Mouse (Mus musculus): ENCODE results near the gene Dram1.
"Not testable (repeated sequence)": the region's sequence is repeated elsewhere in the genome, so short reads cannot be mapped to it uniquely, and the experiment has no call there.

The Dram1 gene

DNA sequence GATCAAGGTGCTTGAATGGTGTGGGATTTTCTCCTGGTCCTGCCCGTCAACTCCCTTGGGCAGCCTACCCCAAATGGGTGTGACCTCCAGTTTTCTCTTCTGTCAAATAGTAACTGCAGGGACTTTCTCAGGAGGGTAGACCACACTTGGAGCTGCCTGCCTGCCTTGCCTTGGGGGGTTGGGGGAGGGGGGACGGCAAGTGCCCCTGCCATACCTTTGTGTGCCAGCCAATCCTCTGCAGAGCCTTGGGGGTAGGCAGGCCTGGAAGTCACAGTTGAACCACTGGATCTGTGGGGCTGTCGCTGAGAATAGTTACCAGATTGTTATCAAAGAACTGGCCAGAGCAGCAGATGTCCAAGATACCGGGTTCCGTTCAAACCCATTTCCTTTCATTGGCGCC lies 7.4 kb upstream of the Dram1 start:
- no peak for DNase-seq (ENCODE audit: extremely low read depth, low read depth, low spot score)

DNA sequence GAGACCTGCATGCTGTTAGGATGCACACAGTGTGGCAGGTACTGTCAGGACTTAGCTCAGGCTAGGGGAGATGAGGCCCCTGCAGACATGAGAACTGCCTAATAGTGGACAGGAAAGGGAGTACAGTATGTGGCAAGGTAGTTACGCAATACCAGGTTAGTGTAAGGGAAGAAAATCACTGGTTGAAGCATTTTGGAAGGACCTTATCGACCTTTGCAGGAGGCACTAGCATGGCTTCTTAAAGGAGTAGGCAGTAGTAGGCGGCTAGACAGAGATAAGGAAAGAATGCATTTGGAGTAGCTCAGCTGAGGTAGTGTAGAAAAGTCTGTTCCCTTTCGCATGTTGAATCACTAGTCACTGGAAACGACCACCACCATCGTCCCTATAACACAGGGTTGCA lies 6.9 kb upstream of the Dram1 start:
- DNase-seq (ENCODE audit: extremely low read depth, low read depth, low spot score) = no peak

DNA sequence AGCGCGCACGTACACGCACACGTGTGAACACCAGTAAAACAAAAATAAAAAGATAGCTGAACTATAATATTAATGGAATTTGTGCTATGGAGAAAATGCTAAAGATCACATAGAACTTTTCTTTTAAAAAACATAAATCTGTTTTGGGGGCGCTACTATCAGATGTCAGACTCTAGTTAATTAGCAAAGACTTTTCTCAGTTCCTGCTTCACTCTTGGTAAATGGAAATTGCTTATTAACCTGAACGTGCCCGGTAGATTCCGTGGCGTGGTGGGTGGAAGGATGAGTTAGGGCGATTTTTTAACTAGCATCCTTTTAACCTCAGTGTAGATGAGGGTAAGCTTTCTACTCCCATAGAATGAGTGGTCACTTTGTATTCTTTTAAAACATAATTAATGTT lies 6.4 kb upstream of the Dram1 start:
- no peak for DNase-seq (ENCODE audit: extremely low read depth, low read depth, low spot score)

DNA sequence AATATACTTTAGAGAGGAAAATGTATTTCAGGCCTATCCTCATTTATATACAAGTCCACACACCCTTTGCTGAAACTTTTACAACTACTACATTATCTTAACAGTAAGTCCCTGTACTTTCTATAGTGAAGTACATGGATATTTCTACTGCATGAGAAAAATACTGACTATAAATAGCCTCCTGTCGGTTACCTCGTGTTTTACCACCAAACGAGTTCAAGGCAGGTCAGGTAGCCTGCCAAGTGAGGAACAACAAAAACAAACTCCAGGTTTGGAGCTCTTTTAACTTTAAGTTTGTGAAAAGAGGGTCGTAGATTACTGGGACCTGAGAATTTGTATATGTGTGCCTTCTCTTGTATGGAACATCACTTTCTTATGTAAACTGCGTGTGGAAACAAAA lies 5.2 kb upstream of the Dram1 start:
- no peak for DNase-seq (ENCODE audit: extremely low read depth, low read depth, low spot score)

DNA sequence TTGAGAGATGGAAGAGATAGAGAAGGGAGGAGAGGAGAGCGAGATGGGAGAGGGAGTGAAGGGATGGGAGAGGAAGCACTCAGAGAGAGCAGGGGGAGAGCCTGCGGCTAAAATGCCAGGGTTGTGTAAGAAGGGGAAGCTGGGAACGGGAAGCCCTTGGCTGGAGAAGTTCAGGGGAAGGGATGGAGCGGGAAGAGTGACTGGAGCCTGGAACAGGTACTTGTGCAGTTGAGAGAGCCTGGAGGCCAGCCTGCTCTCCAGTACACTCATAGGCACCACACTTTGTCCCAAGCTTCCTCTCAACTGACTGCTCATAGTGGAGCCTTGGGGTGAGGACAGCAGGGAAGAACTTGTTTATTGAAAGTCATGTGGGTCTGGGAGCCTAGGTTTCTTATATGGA lies 4.6 kb upstream of the Dram1 start:
- DNase-seq (ENCODE audit: extremely low read depth, low read depth, low spot score) = no peak

DNA sequence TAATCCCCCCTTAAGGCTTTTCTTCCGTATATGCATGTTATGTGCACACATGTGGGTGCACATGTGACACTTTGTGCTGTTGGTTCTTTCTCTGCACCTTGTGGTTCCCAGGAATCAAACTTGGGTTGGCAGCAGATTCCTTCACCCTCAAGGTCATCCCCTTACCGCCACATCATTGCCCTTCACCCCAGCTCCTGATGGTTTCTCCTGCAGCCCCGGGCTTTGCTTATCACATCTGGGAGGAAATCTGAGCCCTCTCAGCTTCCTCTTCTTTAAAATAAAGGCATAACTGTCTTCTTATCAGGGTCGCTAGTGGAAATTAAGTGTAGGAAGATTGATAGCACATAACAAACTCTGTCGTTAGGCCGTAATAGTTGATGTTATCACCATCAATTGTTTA lies 3.1 kb upstream of the Dram1 start:
- DNase-seq (ENCODE audit: extremely low read depth, low read depth, low spot score) = no peak

DNA sequence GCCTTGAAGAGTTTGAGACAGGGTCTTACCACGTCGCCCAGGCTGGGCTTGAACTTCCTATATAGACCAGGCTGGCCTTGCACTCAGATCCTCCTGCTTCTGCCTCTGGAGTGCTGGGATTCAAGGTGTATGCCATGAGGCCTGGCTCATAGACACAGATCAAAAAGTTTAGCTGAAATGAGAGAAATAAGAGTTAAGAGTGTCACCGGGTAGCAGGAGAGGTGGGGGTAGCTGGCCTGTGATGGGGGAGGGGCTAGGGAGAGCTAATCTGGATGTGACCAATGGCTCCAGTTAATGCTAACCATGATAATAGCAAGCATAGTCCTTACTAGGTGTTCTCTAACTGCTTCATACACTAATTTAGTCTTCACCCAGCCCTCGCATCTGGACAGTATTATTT lies 2.4 kb upstream of the Dram1 start:
- no peak for DNase-seq (ENCODE audit: extremely low read depth, low read depth, low spot score)

DNA sequence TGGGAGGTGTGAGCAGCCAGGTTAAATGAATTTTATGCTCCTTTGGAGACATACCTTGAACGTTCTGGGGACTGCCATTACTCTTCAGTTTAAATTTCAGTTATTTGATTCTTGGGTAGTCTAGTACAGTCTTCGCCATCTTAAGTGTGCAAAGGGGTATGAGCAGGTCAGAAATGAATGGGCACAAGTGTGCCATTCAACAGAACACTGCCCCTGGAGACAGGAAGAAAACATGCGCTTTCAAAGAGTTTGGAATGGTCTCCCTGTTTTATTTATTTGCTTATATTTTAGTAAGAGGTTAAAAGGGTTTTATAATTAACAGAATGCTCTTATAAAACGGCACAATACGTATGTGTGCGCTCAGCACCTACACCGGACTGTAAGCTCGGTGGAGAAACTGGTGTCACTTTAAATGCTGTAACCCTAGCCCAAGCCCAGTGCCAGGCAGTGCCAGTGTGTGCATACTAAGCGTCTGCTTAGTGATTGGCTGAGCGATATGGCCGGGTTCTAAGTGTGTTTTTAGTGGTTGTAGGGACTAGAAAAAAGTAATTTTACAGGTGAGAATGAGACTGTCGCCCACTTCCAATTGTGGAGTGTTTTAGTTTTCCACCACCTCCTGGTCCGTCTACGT lies 1.7 kb upstream of the Dram1 start:
- DNase-seq (ENCODE audit: extremely low read depth, low read depth, low spot score) = no peak

DNA sequence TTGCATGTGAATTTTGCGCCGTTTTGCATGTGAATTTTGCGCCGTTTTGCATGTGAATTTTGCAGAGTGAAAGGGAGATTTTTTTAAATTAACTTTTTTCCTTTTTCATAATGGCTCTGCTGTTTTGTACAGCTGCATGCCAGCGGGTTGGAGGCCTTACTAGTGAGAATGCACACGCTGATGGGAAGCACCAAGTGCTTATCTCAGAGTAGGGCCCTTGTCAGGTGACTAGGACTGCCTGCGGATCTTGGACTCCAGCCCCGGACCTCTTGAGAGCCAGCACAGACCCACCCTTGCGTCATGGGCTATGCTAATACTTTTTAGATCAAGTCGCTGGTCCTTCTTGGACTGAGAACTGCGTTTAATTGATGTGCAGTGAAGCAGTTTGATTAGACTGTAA lies 1.1 kb upstream of the Dram1 start:
- DNase-seq (ENCODE audit: extremely low read depth, low read depth, low spot score) = no peak

DNA sequence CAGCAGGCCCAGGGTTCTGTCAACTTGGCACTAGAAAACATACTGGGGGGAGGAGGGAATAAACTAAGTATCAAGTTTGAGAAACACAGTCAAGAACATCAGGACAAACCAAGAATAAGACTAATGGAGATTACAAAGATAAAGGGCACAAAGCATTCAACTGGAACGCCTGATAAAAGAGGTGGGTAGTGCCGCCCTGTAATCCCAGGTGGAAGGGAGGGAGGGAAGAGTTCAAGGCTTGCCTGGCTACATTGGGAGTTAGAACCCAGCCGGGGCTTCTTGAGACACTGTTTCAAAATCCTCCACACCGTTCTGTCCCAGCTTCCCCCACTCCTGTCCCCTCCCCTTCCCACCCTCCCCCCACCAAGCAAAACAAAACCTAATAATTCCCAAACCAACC lies 1.2 kb downstream of the Dram1 start:
- no peak for DNase-seq (ENCODE audit: extremely low read depth, low read depth, low spot score)

DNA sequence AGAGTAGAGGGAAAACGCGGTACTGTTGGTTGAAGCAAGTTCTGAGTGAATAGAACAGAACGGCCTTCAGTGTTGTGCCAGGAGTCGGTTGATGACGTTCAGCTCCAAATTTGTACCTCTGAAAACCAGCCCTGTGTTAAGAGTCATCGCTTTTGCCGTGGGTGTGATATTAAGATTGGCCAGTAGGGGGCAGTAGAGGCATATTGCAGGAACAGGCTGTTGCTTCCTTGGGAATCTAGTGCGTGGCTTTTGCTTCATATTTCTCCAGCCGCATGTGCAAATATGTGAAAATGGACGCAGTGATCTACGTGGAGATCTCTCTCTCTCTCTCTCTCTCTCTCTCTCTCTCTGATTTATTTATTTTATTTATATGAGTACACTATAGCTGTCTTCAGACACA lies 2.1 kb downstream of the Dram1 start:
- no peak for DNase-seq (ENCODE audit: extremely low read depth, low read depth, low spot score)

DNA sequence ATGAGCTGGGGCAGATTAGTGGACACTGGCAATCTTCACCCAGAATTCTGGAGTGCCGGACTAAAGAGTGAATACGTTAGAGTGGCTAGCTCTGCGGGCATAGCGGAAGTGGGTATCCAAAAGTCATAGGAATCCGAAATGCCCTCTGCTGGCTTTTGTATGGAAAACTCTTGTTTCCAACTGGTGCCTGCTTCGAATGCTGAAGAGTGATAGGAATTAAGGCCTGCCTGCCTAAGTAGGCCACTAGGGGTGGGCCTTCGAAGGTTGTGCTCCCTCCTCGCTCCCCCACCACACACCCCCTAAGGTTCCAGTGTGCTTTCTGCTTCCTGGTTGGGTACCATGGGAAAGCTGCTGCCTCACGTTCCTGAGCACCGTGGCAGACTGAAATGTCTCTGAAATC lies 3.9 kb downstream of the Dram1 start:
- no peak for DNase-seq (ENCODE audit: extremely low read depth, low read depth, low spot score)

DNA sequence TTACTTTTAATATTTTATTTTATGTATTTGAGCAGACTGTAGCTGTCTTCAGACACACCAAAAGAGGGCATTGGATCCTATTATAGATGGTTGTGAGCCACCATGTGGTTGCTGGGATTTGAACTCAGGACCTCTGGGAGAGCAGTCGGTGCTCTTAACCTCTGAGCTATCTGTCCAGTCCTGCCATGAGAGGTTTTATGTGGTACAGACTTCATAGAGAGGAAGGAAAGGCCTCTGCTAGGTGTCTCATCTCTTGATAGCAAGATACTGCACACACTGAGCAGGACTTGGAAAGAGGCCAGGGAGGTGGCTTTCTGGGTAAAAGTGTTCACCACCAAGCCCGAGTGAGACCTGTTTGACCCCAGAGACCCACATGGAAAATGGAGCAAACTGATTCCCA lies 5.9 kb downstream of the Dram1 start:
- not testable (repeated sequence) for DNase-seq (ENCODE audit: extremely low read depth, low read depth, low spot score)

DNA sequence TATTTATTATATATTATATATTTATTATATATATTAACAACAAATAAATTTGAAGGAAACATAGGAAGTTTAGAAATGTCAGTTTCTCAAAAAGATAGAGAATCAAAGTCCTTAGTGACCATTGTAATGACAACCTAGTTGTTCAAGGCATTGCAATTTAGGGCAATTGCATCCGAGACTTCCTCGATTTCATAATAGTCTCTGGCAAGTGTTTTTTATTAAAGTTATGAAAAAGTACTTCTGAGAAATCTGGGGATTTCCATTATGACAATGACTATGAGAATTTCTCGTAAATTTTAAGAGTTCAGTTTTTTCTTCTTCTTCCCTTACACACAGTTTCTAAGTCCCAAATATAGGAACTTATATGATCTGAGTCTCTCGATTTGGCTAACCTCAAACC lies 6.4 kb downstream of the Dram1 start:
- no peak for DNase-seq (ENCODE audit: extremely low read depth, low read depth, low spot score)

DNA sequence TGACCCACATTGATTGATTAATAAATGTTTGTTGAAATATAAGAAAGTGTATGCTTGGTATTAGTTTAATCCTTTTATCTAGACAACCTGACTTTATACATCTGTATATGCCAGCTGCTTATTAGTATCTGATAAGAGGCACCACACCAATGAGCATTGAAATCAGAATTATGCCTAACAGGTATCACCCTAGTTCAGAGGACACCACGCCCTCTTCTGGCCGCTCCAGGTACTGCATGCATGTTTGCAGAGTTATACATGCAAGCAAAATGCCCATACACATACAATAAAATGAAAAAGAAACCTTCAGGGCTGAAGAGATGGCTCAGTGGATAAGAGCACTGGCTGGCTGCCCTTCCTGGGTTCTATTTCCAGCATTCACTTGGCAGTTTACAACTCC lies 7.1 kb downstream of the Dram1 start:
- DNase-seq (ENCODE audit: extremely low read depth, low read depth, low spot score) = no peak

DNA sequence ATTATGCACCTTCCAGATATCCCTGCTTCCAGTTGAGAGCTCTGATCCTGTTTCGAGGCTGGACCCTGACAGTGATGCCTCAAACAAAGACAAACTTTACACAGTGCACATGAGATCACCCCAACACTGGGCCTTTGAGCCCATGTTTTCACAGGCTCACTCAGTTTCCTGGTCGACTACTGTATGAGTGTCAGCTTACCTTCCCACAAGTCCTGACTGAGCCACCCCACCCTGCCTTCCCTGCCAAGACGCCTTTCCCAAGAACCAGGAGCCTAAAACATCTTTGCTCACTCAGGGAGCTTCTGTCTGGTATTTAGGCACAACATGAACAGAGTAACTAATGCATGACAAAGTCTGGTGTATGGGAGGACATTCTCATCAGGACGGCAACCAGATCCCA lies 9.6 kb downstream of the Dram1 start:
- DNase-seq (ENCODE audit: extremely low read depth, low read depth, low spot score) = no peak

DNA sequence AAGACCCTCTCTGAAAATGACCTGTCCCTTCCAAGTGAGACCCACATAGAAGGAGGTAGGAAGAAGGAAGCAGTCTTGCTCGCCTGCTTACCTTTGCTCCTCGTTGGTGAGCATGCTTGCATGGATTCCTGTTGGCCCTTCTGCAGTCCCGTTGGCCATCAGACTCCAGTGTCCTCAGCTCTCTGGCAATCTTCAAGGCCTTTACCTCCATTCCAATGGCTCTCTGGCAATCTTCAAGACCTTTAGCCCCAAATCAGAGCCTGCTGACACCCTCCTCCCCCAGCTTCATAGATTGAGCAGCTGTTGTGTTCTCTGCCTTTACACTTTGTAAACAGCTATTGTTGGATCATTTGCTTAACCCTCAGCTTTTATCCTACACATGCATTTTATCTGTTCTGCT lies 14.7 kb downstream of the Dram1 start:
- DNase-seq (ENCODE audit: extremely low read depth, low read depth, low spot score) = no peak

DNA sequence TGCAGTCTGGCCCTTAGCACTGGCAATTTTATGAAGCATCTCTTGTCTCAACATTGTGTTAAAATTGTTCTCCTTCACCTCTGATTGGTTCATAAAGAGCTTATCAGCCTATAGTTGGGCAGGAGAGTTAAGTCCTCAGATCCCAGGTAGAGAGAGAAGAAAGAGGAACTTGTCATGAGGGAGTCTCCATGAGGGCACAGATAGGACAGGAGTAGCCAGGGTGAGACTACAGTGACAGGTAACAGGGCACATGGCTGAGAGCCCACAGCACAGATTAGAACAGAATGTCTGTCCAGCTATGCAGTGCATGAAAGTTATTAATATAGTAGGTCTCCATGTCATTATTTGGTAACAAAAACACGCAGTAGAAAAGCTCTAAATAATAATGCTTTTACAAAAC lies 16.7 kb downstream of the Dram1 start:
- DNase-seq (ENCODE audit: extremely low read depth, low read depth, low spot score) = no peak

DNA sequence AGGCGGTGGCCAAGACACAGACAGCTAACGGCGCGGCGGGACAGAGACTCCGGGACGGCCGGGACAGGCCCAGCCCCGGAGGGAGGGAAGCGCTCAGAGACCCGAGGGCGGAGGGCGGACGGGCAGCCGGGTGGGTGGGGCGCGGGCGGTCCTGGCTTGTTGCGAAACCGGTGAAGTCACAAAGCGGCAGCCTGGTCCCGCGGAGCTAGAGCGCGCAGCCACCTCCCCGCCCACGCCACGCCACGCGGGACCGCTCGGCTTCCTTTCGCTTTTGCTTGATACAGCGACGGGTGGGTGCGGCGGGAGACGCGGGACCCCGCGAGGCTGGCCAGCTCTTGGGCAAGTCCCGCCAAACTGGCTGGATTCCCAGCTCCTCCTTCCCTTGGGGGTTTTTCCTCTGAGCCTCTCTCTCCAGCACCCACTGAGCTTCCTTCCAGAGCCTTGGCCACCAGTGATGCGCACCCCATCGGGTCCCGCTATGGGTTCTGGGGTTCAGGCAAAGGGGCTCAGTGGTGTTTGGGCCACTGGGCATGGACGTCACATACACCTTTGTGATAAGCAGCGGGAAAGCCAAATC lies 21.8 kb downstream of the Dram1 start:
- no peak for DNase-seq (ENCODE audit: extremely low read depth, low read depth, low spot score)

DNA sequence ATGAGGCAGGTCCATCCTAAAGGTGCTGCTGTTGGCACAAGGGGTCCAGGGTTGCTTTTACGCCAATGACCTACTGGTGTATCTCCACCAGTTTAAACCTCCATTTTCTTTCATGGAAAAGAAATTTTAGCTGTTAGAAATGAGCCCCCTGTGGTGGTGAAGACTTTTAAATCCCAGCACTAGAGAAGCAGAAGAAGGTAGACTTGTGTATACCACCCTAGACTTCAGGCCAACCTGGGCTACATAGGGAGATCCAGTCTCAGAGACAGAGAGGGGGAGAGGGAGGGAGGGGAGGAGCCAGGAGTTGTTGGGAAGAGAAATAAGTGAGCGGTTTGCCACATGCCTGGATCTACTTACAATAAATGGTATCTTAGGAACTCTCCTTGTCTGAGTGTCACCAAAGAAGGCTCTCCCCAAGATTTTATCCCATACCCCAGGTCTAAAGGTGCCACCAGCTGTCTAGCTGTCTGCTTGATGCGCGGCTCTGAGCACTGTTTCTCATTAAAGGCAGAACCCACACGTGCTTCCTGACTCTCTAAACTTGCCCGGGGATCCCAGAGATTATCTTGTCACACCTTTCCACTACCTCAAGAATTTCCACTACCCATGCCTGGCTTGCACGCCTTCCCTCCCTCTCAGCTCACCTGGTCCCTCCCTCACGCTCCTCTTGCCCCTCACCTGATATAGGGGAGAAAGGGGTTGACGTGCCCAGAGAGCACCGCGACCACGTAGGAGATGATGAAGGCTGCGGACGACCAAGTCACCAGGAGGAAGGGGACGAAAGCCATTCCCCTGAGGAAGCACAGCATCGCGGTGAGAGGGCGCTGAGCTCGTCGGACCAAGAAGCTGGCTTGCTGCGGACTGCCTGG lies 22.5 kb downstream of the Dram1 start:
- no peak for DNase-seq (ENCODE audit: extremely low read depth, low read depth, low spot score)

DNA sequence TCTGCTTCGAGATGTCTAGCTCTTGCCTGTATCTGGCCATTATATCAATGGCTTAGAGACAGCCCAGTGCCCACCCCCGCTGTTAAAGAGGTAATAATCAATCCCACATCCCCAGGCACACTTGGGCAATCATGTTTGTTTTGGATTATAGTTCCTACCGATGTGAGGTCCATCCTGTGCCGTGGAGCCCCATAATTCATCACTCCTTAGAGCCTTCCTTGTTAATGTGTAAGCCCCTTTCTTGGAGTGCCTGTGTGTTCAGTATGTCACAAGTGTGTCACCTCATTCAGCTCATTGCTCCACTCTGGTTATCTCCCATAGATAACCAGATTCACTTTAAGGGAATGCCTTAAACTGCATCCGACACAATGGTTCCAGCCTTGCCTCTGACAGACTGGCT lies 24.3 kb downstream of the Dram1 start:
- DNase-seq (ENCODE audit: extremely low read depth, low read depth, low spot score) = no peak

DNA sequence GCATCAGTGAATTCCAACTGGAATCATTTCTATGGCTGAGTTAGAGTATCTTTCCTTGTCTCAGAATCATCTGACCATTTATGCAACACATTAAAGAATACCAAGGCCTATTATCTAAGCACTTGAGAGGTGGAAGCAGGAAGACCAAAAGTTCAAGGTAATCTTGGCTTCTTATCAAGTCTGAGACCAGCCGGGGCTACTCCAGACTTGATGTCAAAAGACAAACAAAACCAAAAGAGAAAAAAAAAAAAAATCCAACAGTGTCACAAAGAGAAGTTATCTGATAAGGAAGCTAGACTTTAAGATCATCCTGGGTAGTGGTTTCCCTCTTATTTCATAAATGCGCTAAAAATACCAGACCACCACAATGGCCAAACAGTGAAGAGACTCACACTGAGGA lies 26.3 kb downstream of the Dram1 start:
- DNase-seq (ENCODE audit: extremely low read depth, low read depth, low spot score) = no peak

Measured in fat pad, adult 2 months (tissue).